Mouse (Mus musculus): ENCODE data around the gene Slc27a5. TPM values are rescaled to one million over a fixed set of nuclear protein-coding genes. Genes with fewer than 3 reads are reported as not detected.

Gene Slc27a5
- total and polyA plus RNA-seq, 2 experiments from 2014 or later: not detected

DNA sequence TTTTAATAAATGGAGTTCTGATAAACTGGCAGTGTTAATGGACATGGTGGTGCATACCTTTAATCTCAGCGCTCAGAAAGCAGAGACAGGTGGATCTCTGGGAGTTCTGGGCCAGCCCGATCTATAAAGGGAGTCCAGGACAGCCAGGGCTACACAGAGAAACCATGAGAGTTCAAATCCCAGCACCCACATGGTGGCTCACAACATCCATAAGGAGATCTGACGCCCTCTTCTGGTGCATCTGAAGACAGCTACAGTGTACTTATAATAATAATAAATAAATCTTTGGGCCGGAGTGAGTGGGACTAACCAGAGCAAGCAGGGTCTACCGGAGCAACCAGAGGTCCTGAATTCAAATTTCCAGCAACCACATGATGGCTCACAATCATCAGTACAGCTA, 5.4 kb upstream of the Slc27a5 start:
- no peak overlapping the region for H3K4me2 ChIP-seq (ENCODE audit: low read depth, low read length)
- TF ChIP-seq EP300 (IDR thresholded peaks at IDR 0.05; ENCODE audit: low read depth) (no peak), CTCF (IDR thresholded peaks at IDR 0.05; ENCODE audit: low read depth) (no peak)
- H3K9ac ChIP-seq (replicated peaks; ENCODE audit: low read depth, low read length): no peak overlapping the region
- H3K4me1 ChIP-seq (ENCODE audit: control insufficient read depth, insufficient read depth): no peaks in the 10 kb centered on the region
- ATAC-seq (ENCODE audit: insufficient read depth, low read depth): no peak
- H3K27ac ChIP-seq (ENCODE audit: low read depth): no peak overlapping the region
- peaks cover 38% of the 10 kb centered on the region for H3K36me3 ChIP-seq (replicated peaks; ENCODE audit: control insufficient read depth, insufficient read depth, low read length)
- WGBS: 79% methylated on average over 5 of the region's 5 CpGs
- no peak overlapping the region for H3K4me3 ChIP-seq (ENCODE audit: low read depth, low read length)
- no peaks in the 10 kb centered on the region for H3K9me3 ChIP-seq (replicated peaks; ENCODE audit: control insufficient read depth, low read length)
- no peaks in the 10 kb centered on the region for H3K27me3 ChIP-seq (ENCODE audit: control insufficient read depth, insufficient read depth, low read length)
- no peak for DNase-seq (ENCODE audit: low spot score)

DNA sequence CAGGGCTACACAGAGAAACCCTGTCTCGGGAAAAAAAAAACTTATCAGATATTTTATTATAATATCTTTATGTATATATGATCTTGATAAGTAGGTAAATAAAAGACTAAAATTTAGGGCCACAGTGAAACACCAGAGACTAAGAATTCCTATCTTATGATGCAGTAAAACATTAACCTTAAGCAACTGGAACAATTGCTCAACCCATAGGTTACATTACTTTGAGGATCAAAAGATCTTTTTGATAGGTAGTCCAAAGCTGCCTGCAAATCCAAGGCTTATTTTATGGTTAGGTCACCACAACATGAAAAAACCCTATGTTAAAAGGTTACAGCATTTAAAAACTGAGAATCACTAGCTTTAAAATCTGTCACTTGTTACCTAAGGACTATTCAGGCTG, 3.6 kb upstream of the Slc27a5 start:
- Histone ChIP-seq H3K9ac (replicated peaks; ENCODE audit: low read depth, low read length) (no peak overlapping the region), H3K36me3 (replicated peaks; ENCODE audit: control insufficient read depth, insufficient read depth, low read length) (peaks cover 22% of the 10 kb centered on the region), H3K9me3 (replicated peaks; ENCODE audit: control insufficient read depth, low read length) (no peaks in the 10 kb centered on the region), H3K27ac (ENCODE audit: low read depth) (no peak overlapping the region), H3K4me2 (ENCODE audit: low read depth, low read length) (no peak overlapping the region), H3K4me3 (ENCODE audit: low read depth, low read length) (no peak overlapping the region), H3K4me1 (ENCODE audit: control insufficient read depth, insufficient read depth) (no peaks in the 10 kb centered on the region), H3K27me3 (ENCODE audit: control insufficient read depth, insufficient read depth, low read length) (no peaks in the 10 kb centered on the region)
- WGBS: 48% methylated on average over 1 of the region's 1 CpGs
- ATAC-seq (ENCODE audit: insufficient read depth, low read depth): no peak
- DNase-seq (ENCODE audit: low spot score): no peak
- TF ChIP-seq CTCF (IDR thresholded peaks at IDR 0.05; ENCODE audit: low read depth) (no peak), EP300 (IDR thresholded peaks at IDR 0.05; ENCODE audit: low read depth) (no peak)

DNA sequence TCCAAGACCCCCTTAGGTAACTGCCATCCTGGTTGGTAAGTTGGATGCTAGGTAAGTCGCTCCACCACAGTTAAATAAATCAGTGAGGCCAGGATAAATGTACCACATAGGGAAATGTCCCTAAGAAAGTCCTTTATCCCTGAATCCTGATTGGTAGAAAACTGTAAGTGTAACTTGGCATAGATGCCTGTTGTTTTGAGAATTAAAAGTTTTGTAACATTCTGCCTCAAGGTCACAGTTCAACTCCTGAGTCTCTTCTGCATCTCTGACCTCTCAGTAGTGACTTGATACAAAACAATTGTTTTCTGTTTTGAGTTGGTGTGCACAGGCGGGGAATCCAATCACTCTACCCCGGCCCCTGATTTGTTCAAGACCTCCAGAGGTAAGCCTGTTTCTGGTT, 859 bp upstream of the Slc27a5 start, which contains the start of gene Trim28:
TSS of gene Trim28 (plus strand) at position 264 of the 400 bp plus-strand sequence.
- DNase-seq (ENCODE audit: low spot score) (no peak), ATAC-seq (ENCODE audit: insufficient read depth, low read depth) (no peak)
- H3K36me3 ChIP-seq (replicated peaks; ENCODE audit: control insufficient read depth, insufficient read depth, low read length): no peaks in the 10 kb centered on the region
- H3K4me3 ChIP-seq (ENCODE audit: low read depth, low read length): no peak within 1 kb of the TSS
- H3K9ac ChIP-seq (replicated peaks; ENCODE audit: low read depth, low read length): no peak within 1 kb of the TSS
- no peak within 1 kb of the TSS for H3K27ac ChIP-seq (ENCODE audit: low read depth)
- no peaks in the 10 kb centered on the region for H3K4me1 ChIP-seq (ENCODE audit: control insufficient read depth, insufficient read depth)
- no peaks in the 10 kb centered on the region for H3K9me3 ChIP-seq (replicated peaks; ENCODE audit: control insufficient read depth, low read length)
- H3K4me2 ChIP-seq (ENCODE audit: low read depth, low read length): no peak within 1 kb of the TSS
- no peak for TF ChIP-seq CTCF (IDR thresholded peaks at IDR 0.05; ENCODE audit: low read depth)
- no peak for TF ChIP-seq EP300 (IDR thresholded peaks at IDR 0.05; ENCODE audit: low read depth)
- WGBS: 74% methylated on average over 3 of the region's 3 CpGs
- H3K27me3 ChIP-seq (ENCODE audit: control insufficient read depth, insufficient read depth, low read length): no peaks in the 10 kb centered on the region

DNA sequence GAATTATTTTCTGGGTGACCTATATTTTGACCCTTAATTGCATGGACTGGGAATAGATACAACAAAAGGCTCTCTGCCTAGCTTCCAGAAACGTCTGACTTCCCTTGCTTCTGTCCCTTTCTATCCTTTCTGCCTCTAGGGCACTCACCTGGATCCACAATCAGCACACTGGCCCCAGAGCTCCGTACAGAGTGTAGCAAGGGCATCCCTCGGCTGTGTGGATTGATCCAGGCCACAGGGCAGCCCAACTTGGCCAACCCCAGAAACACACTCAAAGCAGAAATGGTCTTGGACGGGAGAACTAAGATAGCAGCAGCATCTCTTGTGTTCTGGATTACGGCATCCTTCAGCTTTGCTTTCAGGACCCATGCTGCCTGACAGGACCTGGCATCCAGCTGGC, 762 bp downstream of the Slc27a5 start:
- Histone ChIP-seq H3K27ac (ENCODE audit: low read depth) (no peak overlapping the region), H3K4me1 (ENCODE audit: control insufficient read depth, insufficient read depth) (no peaks in the 10 kb centered on the region), H3K9ac (replicated peaks; ENCODE audit: low read depth, low read length) (no peak overlapping the region), H3K27me3 (ENCODE audit: control insufficient read depth, insufficient read depth, low read length) (no peaks in the 10 kb centered on the region), H3K4me2 (ENCODE audit: low read depth, low read length) (no peak overlapping the region), H3K36me3 (replicated peaks; ENCODE audit: control insufficient read depth, insufficient read depth, low read length) (no peaks in the 10 kb centered on the region), H3K9me3 (replicated peaks; ENCODE audit: control insufficient read depth, low read length) (no peaks in the 10 kb centered on the region), H3K4me3 (ENCODE audit: low read depth, low read length) (no peak overlapping the region)
- TF ChIP-seq EP300 (IDR thresholded peaks at IDR 0.05; ENCODE audit: low read depth) (no peak), CTCF (IDR thresholded peaks at IDR 0.05; ENCODE audit: low read depth) (no peak)
- WGBS: 54% methylated on average over 5 of the region's 5 CpGs
- ATAC-seq (ENCODE audit: insufficient read depth, low read depth) (no peak), DNase-seq (ENCODE audit: low spot score) (no peak)

DNA sequence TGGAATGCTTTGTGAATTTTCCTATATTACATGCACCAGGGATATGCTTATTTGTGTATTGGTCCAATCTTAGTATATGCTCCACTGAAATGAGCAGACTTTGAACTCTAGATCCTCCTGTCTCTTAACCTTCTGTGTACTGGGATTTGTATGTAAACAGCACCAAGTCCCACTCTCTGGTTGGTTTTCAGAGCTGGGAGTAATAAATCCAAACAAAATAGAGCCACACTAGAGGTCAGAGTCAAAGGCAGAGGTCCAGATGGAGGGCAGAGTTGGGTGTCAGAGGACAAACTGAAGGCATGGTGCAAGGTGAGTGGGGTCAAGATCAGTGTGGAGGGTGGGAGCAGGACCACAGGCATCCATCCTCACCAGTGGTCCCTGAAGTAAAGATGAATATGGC, 2.1 kb downstream of the Slc27a5 start:
- Histone ChIP-seq H3K4me2 (ENCODE audit: low read depth, low read length) (no peak overlapping the region), H3K4me3 (ENCODE audit: low read depth, low read length) (no peak overlapping the region), H3K36me3 (replicated peaks; ENCODE audit: control insufficient read depth, insufficient read depth, low read length) (no peaks in the 10 kb centered on the region), H3K27me3 (ENCODE audit: control insufficient read depth, insufficient read depth, low read length) (no peaks in the 10 kb centered on the region), H3K9me3 (replicated peaks; ENCODE audit: control insufficient read depth, low read length) (no peaks in the 10 kb centered on the region), H3K27ac (ENCODE audit: low read depth) (no peak overlapping the region), H3K4me1 (ENCODE audit: control insufficient read depth, insufficient read depth) (no peaks in the 10 kb centered on the region), H3K9ac (replicated peaks; ENCODE audit: low read depth, low read length) (no peak overlapping the region)
- TF ChIP-seq EP300 (IDR thresholded peaks at IDR 0.05; ENCODE audit: low read depth) (no peak), CTCF (IDR thresholded peaks at IDR 0.05; ENCODE audit: low read depth) (no peak)
- ATAC-seq (ENCODE audit: insufficient read depth, low read depth) (no peak), DNase-seq (ENCODE audit: low spot score) (no peak)

- H3K27ac ChIP-seq (ENCODE audit: low read depth): no peak overlapping the region
- no peak overlapping the region for H3K4me3 ChIP-seq (ENCODE audit: low read depth, low read length)
- 75% methylated on average over 10 of the region's 10 CpGs for WGBS
- ATAC-seq (ENCODE audit: insufficient read depth, low read depth): no peak
- no peaks in the 10 kb centered on the region for H3K9me3 ChIP-seq (replicated peaks; ENCODE audit: control insufficient read depth, low read length)
- H3K4me2 ChIP-seq (ENCODE audit: low read depth, low read length): no peak overlapping the region
- no peak for DNase-seq (ENCODE audit: low spot score)
- H3K4me1 ChIP-seq (ENCODE audit: control insufficient read depth, insufficient read depth): no peaks in the 10 kb centered on the region
- no peak overlapping the region for H3K9ac ChIP-seq (replicated peaks; ENCODE audit: low read depth, low read length)
- TF ChIP-seq CTCF (IDR thresholded peaks at IDR 0.05; ENCODE audit: low read depth): no peak
- no peak for TF ChIP-seq EP300 (IDR thresholded peaks at IDR 0.05; ENCODE audit: low read depth)
- no peaks in the 10 kb centered on the region for H3K27me3 ChIP-seq (ENCODE audit: control insufficient read depth, insufficient read depth, low read length)
- no peaks in the 10 kb centered on the region for H3K36me3 ChIP-seq (replicated peaks; ENCODE audit: control insufficient read depth, insufficient read depth, low read length)
Observed at GRCm38 (mm10) chr7:12993148-12993547, 4.8 kb downstream of the Slc27a5 start.

Measured in heart, postnatal 0 days (tissue).